Mouse (Mus musculus): ENCODE measurements around the gene Exosc10. TPM values are rescaled to one million over a fixed set of nuclear protein-coding genes. Genes with fewer than 3 reads are reported as not detected.
A peak's percentile ranks its signal among the peaks of the same experiment; 100 is the strongest.

The Exosc10 gene
- polyA plus RNA-seq, 1 experiment from 2014 or later: 97.5 TPM

GRCm38 (mm10) chr4:148530778-148531177 lies 27.5 kb upstream of the Exosc10 start:
- H3K36me3 ChIP-seq: peaks cover 83% of the 10 kb centered on the region
- no peaks in the 10 kb centered on the region for H3K9me3 ChIP-seq
- H3K4me1 ChIP-seq: peaks cover 7% of the 10 kb centered on the region
- no peak overlapping the region for H3K4me3 ChIP-seq
- no peak overlapping the region for H3K4me2 ChIP-seq (replicated peaks)
- no peak overlapping the region for H3K27ac ChIP-seq (replicated peaks)
- WGBS: 90% methylated on average over 6 of the region's 6 CpGs
- H3K27me3 ChIP-seq: no peaks in the 10 kb centered on the region
- no peak overlapping the region for H3K9ac ChIP-seq (replicated peaks)
- no peak for ATAC-seq (replicated peaks)

DNA sequence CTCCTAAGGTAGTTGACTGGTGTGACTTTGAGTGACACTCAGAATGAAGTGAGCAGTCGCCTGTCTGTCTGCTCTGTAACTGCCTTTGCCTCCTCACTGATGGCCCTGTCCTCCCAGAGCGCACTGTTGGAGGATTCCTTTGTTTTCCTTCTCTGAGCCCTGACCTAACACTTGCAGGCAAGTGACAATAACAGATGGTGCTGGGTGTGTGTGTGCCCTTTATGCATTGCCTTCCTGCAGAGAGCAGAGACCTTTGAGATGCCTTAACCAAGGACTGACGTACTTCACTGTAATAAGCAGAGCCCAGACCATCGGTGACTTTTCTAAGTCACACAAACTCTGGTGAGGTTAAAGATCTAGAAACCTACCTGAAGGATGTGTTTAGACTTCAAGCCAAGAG lies 26.9 kb upstream of the Exosc10 start:
- Histone ChIP-seq H3K27ac (replicated peaks) (no peak overlapping the region), H3K9ac (replicated peaks) (no peak overlapping the region), H3K9me3 (no peaks in the 10 kb centered on the region), H3K4me1 (peaks cover 7% of the 10 kb centered on the region), H3K36me3 (peaks cover 84% of the 10 kb centered on the region), H3K4me3 (no peak overlapping the region), H3K4me2 (replicated peaks) (no peak overlapping the region), H3K27me3 (no peaks in the 10 kb centered on the region)
- ATAC-seq (replicated peaks): no peak
- 83% methylated on average over 4 of the region's 4 CpGs for WGBS

GRCm38 (mm10) chr4:148532516-148532915 lies 25.7 kb upstream of the Exosc10 start:
- Histone ChIP-seq H3K36me3 (peaks cover 84% of the 10 kb centered on the region), H3K4me3 (no peak overlapping the region), H3K27ac (replicated peaks) (no peak overlapping the region), H3K9me3 (no peaks in the 10 kb centered on the region), H3K4me1 (peaks cover 7% of the 10 kb centered on the region), H3K9ac (replicated peaks) (no peak overlapping the region), H3K27me3 (no peaks in the 10 kb centered on the region), H3K4me2 (replicated peaks) (no peak overlapping the region)
- WGBS: 89% methylated on average over 3 of the region's 3 CpGs
- ATAC-seq (replicated peaks): no peak

DNA sequence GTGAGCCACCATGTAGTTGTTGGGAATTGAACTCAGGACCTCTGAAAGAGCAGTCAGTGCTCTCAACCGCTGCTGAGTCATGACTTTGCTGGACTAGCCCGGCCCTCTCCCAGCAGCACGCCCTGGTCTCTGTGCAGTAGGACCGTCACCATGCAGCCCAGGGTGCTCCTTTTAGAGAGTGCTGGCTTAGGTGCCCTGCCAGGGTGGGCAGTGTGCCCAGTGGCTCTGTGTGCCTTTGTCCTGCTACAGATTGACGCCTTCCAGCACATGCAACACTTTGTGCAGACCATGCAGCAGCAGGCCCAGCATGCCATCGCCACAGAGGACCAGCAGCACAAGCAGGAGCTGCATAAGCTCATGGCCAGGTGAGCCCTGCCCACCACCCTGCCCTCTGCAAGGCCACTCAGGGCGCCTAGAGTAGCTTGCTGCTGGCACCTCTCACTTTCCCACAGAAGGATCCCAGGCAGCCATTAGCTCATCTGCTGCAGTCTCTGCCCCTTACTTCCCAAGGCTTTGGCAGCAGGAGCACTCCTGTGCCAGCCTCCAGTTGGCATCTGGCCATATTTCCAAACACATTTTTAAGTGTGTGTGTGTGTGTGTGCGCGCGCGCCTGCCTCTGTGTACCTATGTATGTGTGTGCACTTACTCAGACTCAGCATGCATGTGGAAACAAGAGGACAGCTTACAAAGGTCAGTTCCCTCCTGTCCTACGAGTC lies 24.5 kb upstream of the Exosc10 start:
- peaks cover 7% of the 10 kb centered on the region for H3K4me1 ChIP-seq
- H3K9me3 ChIP-seq: no peaks in the 10 kb centered on the region
- no peak overlapping the region for H3K9ac ChIP-seq (replicated peaks)
- no peaks in the 10 kb centered on the region for H3K27me3 ChIP-seq
- no peak overlapping the region for H3K4me3 ChIP-seq
- peak overlapping the region; percentile 59 for H3K27ac ChIP-seq (replicated peaks)
- peak; percentile 82 for ATAC-seq (replicated peaks)
- no peak overlapping the region for H3K4me2 ChIP-seq (replicated peaks)
- WGBS: 63% methylated on average over 12 of the region's 12 CpGs
- H3K36me3 ChIP-seq: peaks cover 88% of the 10 kb centered on the region

DNA sequence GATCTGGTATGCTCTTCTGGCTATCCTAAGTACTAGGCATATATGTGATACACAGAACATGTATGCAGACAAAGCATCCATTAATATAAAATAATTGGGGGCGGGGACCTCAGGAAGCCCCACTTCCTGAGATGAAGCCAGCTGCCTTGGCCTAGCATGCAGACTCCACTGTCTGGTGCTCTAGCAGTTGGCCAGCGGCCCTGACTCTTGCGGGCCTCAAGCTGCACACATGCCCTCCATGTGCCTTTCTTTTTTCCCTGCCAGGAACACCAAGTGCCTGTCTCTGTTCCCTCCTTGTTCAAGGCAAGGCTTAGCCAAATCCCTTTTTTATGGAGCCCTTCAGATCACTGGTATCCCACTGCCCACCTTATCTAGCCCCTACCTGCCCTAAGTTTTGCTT lies 22.4 kb upstream of the Exosc10 start:
- peak overlapping the region; percentile 27; the same call in 1 of the 2 replicates for H3K27ac ChIP-seq (replicated peaks)
- no peaks in the 10 kb centered on the region for H3K27me3 ChIP-seq
- no peak for ATAC-seq (replicated peaks)
- no peaks in the 10 kb centered on the region for H3K9me3 ChIP-seq
- no peak overlapping the region for H3K9ac ChIP-seq (replicated peaks)
- peaks cover 91% of the 10 kb centered on the region for H3K36me3 ChIP-seq
- H3K4me2 ChIP-seq (replicated peaks): no peak overlapping the region
- H3K4me1 ChIP-seq: peaks cover 7% of the 10 kb centered on the region
- H3K4me3 ChIP-seq: no peak overlapping the region
- 96% methylated on average over 3 of the region's 3 CpGs for WGBS

DNA sequence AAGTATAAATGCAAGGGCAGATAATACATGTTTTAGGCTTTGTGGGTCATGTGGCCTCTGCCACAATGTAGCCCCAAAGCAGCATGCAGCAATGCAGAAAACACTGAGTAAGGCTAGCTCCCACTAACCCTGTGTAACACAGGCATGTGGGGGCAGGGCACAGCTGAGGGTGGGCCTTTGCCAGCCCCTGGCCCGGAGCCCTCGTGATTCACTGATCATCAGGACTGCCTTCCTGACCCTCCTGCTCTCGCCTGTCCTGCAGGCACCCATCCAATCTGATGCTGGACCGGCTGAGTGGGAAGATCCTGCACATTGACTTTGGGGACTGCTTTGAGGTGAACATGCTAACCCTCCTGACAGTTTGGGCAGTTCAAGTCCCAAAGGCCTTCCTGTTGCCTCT lies 9.1 kb upstream of the Exosc10 start:
- H3K9ac ChIP-seq (replicated peaks): no peak overlapping the region
- H3K9me3 ChIP-seq: no peaks in the 10 kb centered on the region
- WGBS: 92% methylated on average over 4 of the region's 4 CpGs
- H3K4me2 ChIP-seq (replicated peaks): no peak overlapping the region
- H3K27me3 ChIP-seq: no peaks in the 10 kb centered on the region
- H3K36me3 ChIP-seq: peaks cover 90% of the 10 kb centered on the region
- no peaks in the 10 kb centered on the region for H3K4me1 ChIP-seq
- H3K27ac ChIP-seq (replicated peaks): no peak overlapping the region
- no peak for ATAC-seq (replicated peaks)
- no peak overlapping the region for H3K4me3 ChIP-seq

- Histone ChIP-seq H3K9ac (replicated peaks) (peak overlapping the region; percentile 92), H3K4me1 (peaks cover 14% of the 10 kb centered on the region), H3K27me3 (no peaks in the 10 kb centered on the region), H3K4me3 (peak overlapping the region; percentile 66), H3K36me3 (peaks cover 70% of the 10 kb centered on the region), H3K4me2 (replicated peaks) (peak overlapping the region; percentile 55), H3K9me3 (no peaks in the 10 kb centered on the region), H3K27ac (replicated peaks) (peak overlapping the region; percentile 94)
- 30% methylated on average over 6 of the region's 6 CpGs for WGBS
- ATAC-seq (replicated peaks): peak; percentile 65; the same call in 1 of the 2 replicates
These were observed 463 bp upstream of the Exosc10 start for GRCm38 (mm10) chr4:148557766-148558165.

DNA sequence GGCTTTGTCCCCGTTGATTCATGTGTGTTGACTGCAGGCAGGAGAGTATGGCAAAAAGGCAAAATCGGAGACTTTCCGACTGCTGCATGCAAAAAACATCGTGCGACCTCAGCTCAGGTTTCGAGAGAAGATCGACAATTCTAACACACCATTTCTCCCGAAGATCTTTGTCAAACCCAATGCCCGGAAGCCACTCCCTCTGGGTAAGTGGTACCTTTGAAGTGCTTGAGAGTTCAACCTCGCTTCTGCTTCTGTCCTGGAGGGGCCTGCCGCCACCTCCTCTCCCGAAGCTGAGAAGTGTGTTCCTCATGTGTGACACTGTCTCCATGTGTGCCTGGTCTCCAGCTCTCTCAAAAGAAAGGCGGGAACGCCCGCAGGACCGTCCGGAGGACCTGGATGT lies 4.4 kb downstream of the Exosc10 start:
- H3K4me1 ChIP-seq: peaks cover 12% of the 10 kb centered on the region
- 91% methylated on average over 17 of the region's 17 CpGs for WGBS
- H3K4me2 ChIP-seq (replicated peaks): no peak overlapping the region
- H3K9ac ChIP-seq (replicated peaks): no peak overlapping the region
- H3K27me3 ChIP-seq: no peaks in the 10 kb centered on the region
- no peak overlapping the region for H3K4me3 ChIP-seq
- H3K27ac ChIP-seq (replicated peaks): no peak overlapping the region
- ATAC-seq (replicated peaks): no peak
- H3K9me3 ChIP-seq: no peaks in the 10 kb centered on the region
- H3K36me3 ChIP-seq: peaks cover 77% of the 10 kb centered on the region

- no peak overlapping the region for H3K4me3 ChIP-seq
- WGBS: 93% methylated on average over 12 of the region's 12 CpGs
- no peaks in the 10 kb centered on the region for H3K27me3 ChIP-seq
- ATAC-seq (replicated peaks): no peak
- H3K36me3 ChIP-seq: peaks cover 86% of the 10 kb centered on the region
- no peak overlapping the region for H3K4me2 ChIP-seq (replicated peaks)
- H3K9me3 ChIP-seq: no peaks in the 10 kb centered on the region
- H3K4me1 ChIP-seq: peaks cover 8% of the 10 kb centered on the region
- H3K27ac ChIP-seq (replicated peaks): no peak overlapping the region
- no peak overlapping the region for H3K9ac ChIP-seq (replicated peaks)
These were observed 5.4 kb downstream of the Exosc10 start for GRCm38 (mm10) chr4:148563595-148563994.

DNA sequence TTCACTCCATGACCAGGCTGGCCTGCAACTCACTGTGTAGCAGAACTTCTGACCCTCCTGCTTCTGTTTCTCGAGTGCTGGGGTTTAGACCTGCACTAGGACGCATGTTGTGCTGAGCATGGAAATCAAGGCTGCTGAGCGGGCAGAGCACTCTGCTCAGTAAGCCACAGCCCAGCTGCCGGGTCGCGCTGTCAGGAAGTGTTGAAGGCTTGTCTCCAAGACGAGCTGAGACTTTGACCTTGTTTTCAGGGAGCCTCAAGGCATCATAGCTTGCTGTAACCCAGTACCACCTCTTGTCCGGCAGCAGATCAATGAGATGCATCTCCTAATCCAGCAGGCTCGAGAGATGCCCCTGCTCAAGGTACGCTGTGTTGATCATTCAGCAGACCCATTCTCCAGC lies 11.9 kb downstream of the Exosc10 start:
- no peak overlapping the region for H3K4me3 ChIP-seq
- no peaks in the 10 kb centered on the region for H3K4me1 ChIP-seq
- no peak overlapping the region for H3K27ac ChIP-seq (replicated peaks)
- WGBS: 90% methylated on average over 10 of the region's 10 CpGs
- H3K9ac ChIP-seq (replicated peaks): no peak overlapping the region
- H3K9me3 ChIP-seq: no peaks in the 10 kb centered on the region
- peaks cover 97% of the 10 kb centered on the region for H3K36me3 ChIP-seq
- no peaks in the 10 kb centered on the region for H3K27me3 ChIP-seq
- H3K4me2 ChIP-seq (replicated peaks): no peak overlapping the region
- ATAC-seq (replicated peaks): no peak

- Histone ChIP-seq H3K9me3 (no peaks in the 10 kb centered on the region), H3K4me2 (replicated peaks) (no peak overlapping the region), H3K4me3 (no peak overlapping the region), H3K36me3 (peaks cover 97% of the 10 kb centered on the region), H3K27me3 (no peaks in the 10 kb centered on the region), H3K4me1 (no peaks in the 10 kb centered on the region), H3K9ac (replicated peaks) (no peak overlapping the region), H3K27ac (replicated peaks) (no peak overlapping the region)
- 95% methylated on average over 9 of the region's 9 CpGs for WGBS
- no peak for ATAC-seq (replicated peaks)
These were observed 12.6 kb downstream of the Exosc10 start for GRCm38 (mm10) chr4:148570693-148571295.

DNA sequence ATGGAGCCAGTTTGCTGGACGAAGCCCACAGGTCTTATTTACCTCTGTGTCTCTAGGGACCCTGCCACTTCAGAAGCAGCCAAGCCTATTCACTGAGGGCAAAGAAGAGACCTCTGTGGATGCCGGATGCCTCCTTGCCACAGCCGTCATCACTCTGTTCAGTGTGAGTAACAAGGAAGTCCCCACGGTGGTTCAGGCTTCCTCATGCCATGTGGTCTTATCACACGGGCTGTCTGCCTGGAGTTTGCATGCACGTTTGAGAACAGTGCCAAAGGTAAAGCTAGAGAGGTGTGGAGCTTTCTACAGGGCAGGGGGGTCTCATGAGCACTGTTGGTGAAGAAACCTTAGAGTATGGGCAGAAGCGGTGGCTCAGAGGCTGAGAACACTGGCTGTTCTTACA lies 15.0 kb downstream of the Exosc10 start:
- no peak for ATAC-seq (replicated peaks)
- Histone ChIP-seq H3K27ac (replicated peaks) (no peak overlapping the region), H3K4me1 (no peaks in the 10 kb centered on the region), H3K27me3 (no peaks in the 10 kb centered on the region), H3K9ac (replicated peaks) (no peak overlapping the region), H3K9me3 (no peaks in the 10 kb centered on the region), H3K4me3 (no peak overlapping the region), H3K4me2 (replicated peaks) (no peak overlapping the region), H3K36me3 (peaks cover 91% of the 10 kb centered on the region)
- 94% methylated on average over 7 of the region's 7 CpGs for WGBS

DNA sequence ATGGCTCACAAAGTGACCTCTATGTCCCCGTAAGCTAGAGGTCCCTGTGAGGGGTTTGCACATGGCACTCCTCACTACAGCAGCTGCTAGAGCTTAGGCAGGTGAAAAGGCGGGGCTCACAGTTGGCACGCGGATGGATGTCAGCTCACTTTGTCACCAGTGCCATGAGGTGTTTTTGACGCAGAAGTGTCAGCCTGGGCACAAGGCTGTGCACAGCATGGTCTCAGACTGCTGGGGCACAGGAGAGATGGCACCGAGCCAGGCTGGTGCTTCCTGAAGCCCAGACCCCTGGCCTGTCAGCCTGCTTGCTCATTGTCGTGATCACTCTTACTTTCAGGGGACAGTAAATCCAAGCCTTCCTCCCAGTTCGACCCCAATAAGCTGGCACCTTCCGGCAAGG lies 22.5 kb downstream of the Exosc10 start:
- WGBS: 88% methylated on average over 9 of the region's 9 CpGs
- no peak overlapping the region for H3K4me2 ChIP-seq (replicated peaks)
- no peaks in the 10 kb centered on the region for H3K9me3 ChIP-seq
- H3K4me1 ChIP-seq: no peaks in the 10 kb centered on the region
- no peak overlapping the region for H3K27ac ChIP-seq (replicated peaks)
- no peaks in the 10 kb centered on the region for H3K27me3 ChIP-seq
- no peak for ATAC-seq (replicated peaks)
- H3K9ac ChIP-seq (replicated peaks): no peak overlapping the region
- peaks cover 60% of the 10 kb centered on the region for H3K36me3 ChIP-seq
- no peak overlapping the region for H3K4me3 ChIP-seq

Data from forebrain, embryonic 15.5 days (tissue).